Mouse (Mus musculus) erythroblast, embryonic 14.5 days (primary cell): Measurements from ENCODE around the gene Tmc7.

Source experiments
- GATA1 ChIP-seq: IDR thresholded peaks from 2 replicates; pipeline ENCODE4 v1.6.1; 2012; ENCODE audit warnings: low read length, inconsistent platforms, mixed read lengths
- TAL1 ChIP-seq: IDR thresholded peaks from 3 replicates; pipeline ENCODE4 v1.6.1; 2012; ENCODE audit warnings: low read length, inconsistent platforms, mixed read lengths

GRCm38 (mm10) chr7:118618104-118618503 lies 33.6 kb upstream of the Tmc7 start:
- no peak for TF ChIP-seq TAL1
- TF ChIP-seq GATA1 = no peak
